Mouse (Mus musculus) kidney, postnatal 0 days (tissue): ENCODE data around the gene Parp14. TPM values are rescaled to one million over a fixed set of nuclear protein-coding genes. Genes with fewer than 3 reads are reported as not detected.

Source experiments
- ATAC-seq: fragments of 200-750 bp; cut with Nextera tagmentation; replicated peaks from 2 replicates; pipeline ENCODE4 v1.8.0; 2017; ENCODE audit warnings: low read depth, moderate number of reproducible peaks, moderate TSS enrichment, moderate library complexity; ENCODE audit not compliant: low FRiP score
- DNase-seq: peaks from one replicate; pipeline ENCODE4 v3.0.0-alpha.2; 2016; ENCODE audit warnings: low spot score
- H3K27ac ChIP-seq: fragments of 300-500 bp; sonication (generic); 2 replicates; pipeline ENCODE4 v1.5.1; 2014; ENCODE audit warnings: mild to moderate bottlenecking
- H3K27me3 ChIP-seq: fragments of 300-500 bp; sonication (generic); 2 replicates; pipeline ENCODE4 v1.6.1; 2014; ENCODE audit warnings: low read length, mixed read lengths; ENCODE audit not compliant: insufficient read depth
- H3K36me3 ChIP-seq: fragments of 300-500 bp; sonication (generic); 2 replicates; pipeline ENCODE4 v1.6.1; 2014; ENCODE audit warnings: low read length, mixed read lengths; ENCODE audit not compliant: insufficient read depth
- H3K4me1 ChIP-seq: fragments of 300-500 bp; sonication (generic); replicated peaks from 2 replicates; pipeline ENCODE4 v1.6.1; 2014; ENCODE audit warnings: antibody characterized with exemption, low read length, mixed read lengths; ENCODE audit not compliant: insufficient read depth
- H3K4me2 ChIP-seq: fragments of 300-500 bp; sonication (generic); 2 replicates; pipeline ENCODE4 v1.6.1; 2014; ENCODE audit warnings: mild to moderate bottlenecking, low read length, moderate library complexity, mixed read lengths
- H3K4me3 ChIP-seq: fragments of 300-500 bp; sonication (generic); replicated peaks from 2 replicates; pipeline ENCODE4 v1.5.1; 2014; ENCODE audit warnings: low read depth, low read length
- H3K9ac ChIP-seq: fragments of 300-500 bp; sonication (generic); 2 replicates; pipeline ENCODE4 v1.6.1; 2014; ENCODE audit warnings: low read depth, low read length
- H3K9me3 ChIP-seq: fragments of 300-500 bp; sonication (generic); replicated peaks from 2 replicates; pipeline ENCODE4 v1.6.1; 2016; ENCODE audit warnings: low read length, inconsistent platforms, mixed read lengths
- CTCF ChIP-seq: IDR thresholded peaks from 2 replicates; pipeline ENCODE4 v1.5.1; 2016; ENCODE audit warnings: antibody characterized with exemption, low read depth, mild to moderate bottlenecking, moderate library complexity
- WGBS: fragments of 180-500 bp; shearing (Covaris S2); extraction: QIAGEN DNeasy Blood & Tissue Kit; methylation state at CpG from one replicate; pipeline ENCODE4 v1.1.7; 2014; 5-methylcytosine and 5-hydroxymethylcytosine counted together
- polyA plus RNA-seq: library from polyadenylated mRNA; unstranded; fragments of >200 nt; fragmentation: Nextera tagmentation; extraction: Ambion mirVana; gene quantifications from 2 replicates; pipeline ENCODE4 v1.2.1, GENCODE M21; 2015

Parp14 gene
- polyA plus RNA-seq, 1 experiment from 2014 or later, result 2.5 TPM

GRCm38 (mm10) chr16:35803723-35804122, 67.6 kb downstream of the Parp14 start:
- no peak overlapping the region for H3K27ac ChIP-seq
- ATAC-seq, result no peak
- H3K36me3 ChIP-seq, result no peaks in the 10 kb centered on the region
- no peak for TF ChIP-seq CTCF
- no peak overlapping the region for H3K4me2 ChIP-seq
- H3K9ac ChIP-seq, result no peak overlapping the region
- no peaks in the 10 kb centered on the region for H3K9me3 ChIP-seq
- no peaks in the 10 kb centered on the region for H3K27me3 ChIP-seq
- no peak for DNase-seq
- H3K4me1 ChIP-seq, result no peaks in the 10 kb centered on the region
- H3K4me3 ChIP-seq, result no peak overlapping the region
- 91% methylated on average over 4 of the region's 4 CpGs for WGBS

- 76% methylated on average over 7 of the region's 7 CpGs for WGBS
- H3K4me1 ChIP-seq, result no peaks in the 10 kb centered on the region
- TF ChIP-seq CTCF, result no peak
Measured at GRCm38 (mm10) chr16:35802163-35802562, 69.2 kb downstream of the Parp14 start.

GRCm38 (mm10) chr16:35791962-35792521, 79.3 kb downstream of the Parp14 start:
- no peak for DNase-seq
- Histone ChIP-seq H3K4me1 (no peaks in the 10 kb centered on the region), H3K4me2 (no peak overlapping the region), H3K9me3 (no peaks in the 10 kb centered on the region), H3K4me3 (no peak overlapping the region), H3K9ac (no peak overlapping the region), H3K27ac (no peak overlapping the region), H3K36me3 (no peaks in the 10 kb centered on the region; the same call in none of the 2 replicates), H3K27me3 (no peaks in the 10 kb centered on the region)
- TF ChIP-seq CTCF, result no peak
- no peak for ATAC-seq
- 82% methylated on average over 6 of the region's 6 CpGs for WGBS

More at GRCm38 (mm10) chr16:35802163-35802562, 69.2 kb downstream of the Parp14 start:
- DNase-seq (no peak), ATAC-seq (no peak)
- no peak overlapping the region for H3K27ac ChIP-seq
- no peak overlapping the region for H3K4me2 ChIP-seq
- no peaks in the 10 kb centered on the region for H3K27me3 ChIP-seq
- no peak overlapping the region for H3K4me3 ChIP-seq
- no peaks in the 10 kb centered on the region for H3K9me3 ChIP-seq
- no peaks in the 10 kb centered on the region for H3K36me3 ChIP-seq
- no peak overlapping the region for H3K9ac ChIP-seq

- H3K36me3 ChIP-seq, result no peaks in the 10 kb centered on the region; the same call in none of the 2 replicates
- 89% methylated on average over 6 of the region's 6 CpGs for WGBS
- H3K4me2 ChIP-seq, result no peak overlapping the region
- TF ChIP-seq CTCF, result no peak
- H3K9ac ChIP-seq, result no peak overlapping the region
- H3K27ac ChIP-seq, result no peak overlapping the region
- H3K4me1 ChIP-seq, result no peaks in the 10 kb centered on the region
- H3K27me3 ChIP-seq, result no peaks in the 10 kb centered on the region
- DNase-seq (no peak), ATAC-seq (no peak)
- no peaks in the 10 kb centered on the region for H3K9me3 ChIP-seq
- H3K4me3 ChIP-seq, result no peak overlapping the region
Measured at GRCm38 (mm10) chr16:35788330-35788729, 83.0 kb downstream of the Parp14 start.

- H3K4me3 ChIP-seq, result no peak overlapping the region
- no peak overlapping the region for H3K4me2 ChIP-seq
- ATAC-seq (no peak), DNase-seq (no peak)
- no peak overlapping the region for H3K27ac ChIP-seq
- H3K4me1 ChIP-seq, result no peaks in the 10 kb centered on the region
- 69% methylated on average over 8 of the region's 8 CpGs for WGBS
- no peak overlapping the region for H3K9ac ChIP-seq
- H3K36me3 ChIP-seq, result no peaks in the 10 kb centered on the region; the same call in none of the 2 replicates
- H3K9me3 ChIP-seq, result no peaks in the 10 kb centered on the region
- H3K27me3 ChIP-seq, result no peaks in the 10 kb centered on the region
- TF ChIP-seq CTCF, result no peak
Measured at GRCm38 (mm10) chr16:35787568-35788189, 83.7 kb downstream of the Parp14 start.

- H3K9ac ChIP-seq, result no peak overlapping the region
- 82% methylated on average over 6 of the region's 6 CpGs for WGBS
- ATAC-seq (no peak), DNase-seq (no peak)
- no peaks in the 10 kb centered on the region for H3K9me3 ChIP-seq
- no peak overlapping the region for H3K27ac ChIP-seq
- no peaks in the 10 kb centered on the region for H3K27me3 ChIP-seq
- no peak for TF ChIP-seq CTCF
- H3K36me3 ChIP-seq, result no peaks in the 10 kb centered on the region; the same call in none of the 2 replicates
- no peak overlapping the region for H3K4me2 ChIP-seq
- no peak overlapping the region for H3K4me3 ChIP-seq
- H3K4me1 ChIP-seq, result no peaks in the 10 kb centered on the region
Measured at GRCm38 (mm10) chr16:35787163-35787562, 84.2 kb downstream of the Parp14 start.
